Mouse (Mus musculus) midbrain, embryonic 15.5 days (tissue): Measurements from ENCODE around the gene C1qtnf7. TPM values are rescaled to one million over a fixed set of nuclear protein-coding genes. Genes with fewer than 3 reads are reported as not detected.

Experiments
- ATAC-seq: fragments of 200-750 bp; cut with Nextera tagmentation; replicated peaks from 2 replicates; pipeline ENCODE4 v1.8.0; 2017; ENCODE audit warnings: moderate TSS enrichment
- H3K27ac ChIP-seq: fragments of 300-500 bp; sonication (generic); 2 replicates; pipeline ENCODE4 v1.5.1; 2015; ENCODE audit warnings: mild to moderate bottlenecking, inconsistent platforms
- H3K27me3 ChIP-seq: fragments of 300-500 bp; sonication (generic); replicated peaks from 2 replicates; pipeline ENCODE4 v1.6.1; 2015; ENCODE audit warnings: inconsistent platforms
- H3K36me3 ChIP-seq: fragments of 300-500 bp; sonication (generic); replicated peaks from 2 replicates; pipeline ENCODE4 v1.6.1; 2015; ENCODE audit warnings: inconsistent platforms
- H3K4me1 ChIP-seq: fragments of 300-500 bp; sonication (generic); 2 replicates; pipeline ENCODE4 v1.6.1; 2015; ENCODE audit warnings: inconsistent platforms
- H3K4me2 ChIP-seq: fragments of 300-500 bp; sonication (generic); 2 replicates; pipeline ENCODE4 v1.6.1; 2015; ENCODE audit warnings: inconsistent platforms, mild to moderate bottlenecking, moderate library complexity
- H3K4me3 ChIP-seq: fragments of 300-500 bp; sonication (generic); 2 replicates; pipeline ENCODE4 v1.5.1; 2015; ENCODE audit warnings: mild to moderate bottlenecking, inconsistent platforms
- H3K9ac ChIP-seq: fragments of 300-500 bp; sonication (generic); 2 replicates; pipeline ENCODE4 v1.6.1; 2015; ENCODE audit warnings: mild to moderate bottlenecking, inconsistent platforms
- H3K9me3 ChIP-seq: fragments of 300-500 bp; sonication (generic); 2 replicates; pipeline ENCODE4 v1.6.1; 2016; ENCODE audit warnings: inconsistent platforms
- WGBS: fragments of 180-500 bp; shearing (Covaris S2); methylation state at CpG from one replicate; pipeline ENCODE4 v1.1.7; 2015; ENCODE audit warnings: mixed read lengths; 5-methylcytosine and 5-hydroxymethylcytosine counted together
- polyA plus RNA-seq: library from polyadenylated mRNA; unstranded; fragments of >200 nt; fragmentation: Nextera tagmentation; extraction: Ambion mirVana; gene quantifications from 2 replicates; pipeline ENCODE4 v1.2.1, GENCODE M21; 2015

C1qtnf7 gene
- polyA plus RNA-seq, 1 experiment from 2014 or later = 1.1 TPM

DNA sequence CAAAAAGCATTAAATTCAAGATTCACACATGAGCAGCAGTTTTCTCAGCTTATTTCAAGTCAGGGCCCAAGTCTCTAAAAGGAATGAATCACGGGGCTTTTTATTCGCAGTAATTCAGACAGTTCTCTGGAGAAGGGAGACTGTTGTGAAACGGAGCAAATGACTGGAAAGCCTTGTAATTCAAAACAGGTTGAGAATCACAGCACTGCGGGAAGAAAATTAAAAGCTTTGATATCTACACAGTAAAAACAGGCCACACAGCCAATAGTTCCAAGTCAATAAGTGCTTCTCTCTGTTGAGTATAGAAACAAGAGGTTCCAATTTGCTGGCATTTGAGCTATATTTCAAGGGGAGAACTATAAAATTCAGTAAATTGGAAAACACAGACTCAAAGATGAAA, 129.7 kb downstream of the C1qtnf7 start:
- no peaks in the 10 kb centered on the region for H3K9me3 ChIP-seq
- H3K27ac ChIP-seq = no peak overlapping the region
- no peak overlapping the region for H3K9ac ChIP-seq
- no peak for ATAC-seq
- no peaks in the 10 kb centered on the region for H3K27me3 ChIP-seq
- 52% methylated on average over 4 of the region's 4 CpGs for WGBS
- H3K4me2 ChIP-seq = no peak overlapping the region
- no peaks in the 10 kb centered on the region for H3K4me1 ChIP-seq
- H3K36me3 ChIP-seq = no peaks in the 10 kb centered on the region
- H3K4me3 ChIP-seq = no peak overlapping the region

DNA sequence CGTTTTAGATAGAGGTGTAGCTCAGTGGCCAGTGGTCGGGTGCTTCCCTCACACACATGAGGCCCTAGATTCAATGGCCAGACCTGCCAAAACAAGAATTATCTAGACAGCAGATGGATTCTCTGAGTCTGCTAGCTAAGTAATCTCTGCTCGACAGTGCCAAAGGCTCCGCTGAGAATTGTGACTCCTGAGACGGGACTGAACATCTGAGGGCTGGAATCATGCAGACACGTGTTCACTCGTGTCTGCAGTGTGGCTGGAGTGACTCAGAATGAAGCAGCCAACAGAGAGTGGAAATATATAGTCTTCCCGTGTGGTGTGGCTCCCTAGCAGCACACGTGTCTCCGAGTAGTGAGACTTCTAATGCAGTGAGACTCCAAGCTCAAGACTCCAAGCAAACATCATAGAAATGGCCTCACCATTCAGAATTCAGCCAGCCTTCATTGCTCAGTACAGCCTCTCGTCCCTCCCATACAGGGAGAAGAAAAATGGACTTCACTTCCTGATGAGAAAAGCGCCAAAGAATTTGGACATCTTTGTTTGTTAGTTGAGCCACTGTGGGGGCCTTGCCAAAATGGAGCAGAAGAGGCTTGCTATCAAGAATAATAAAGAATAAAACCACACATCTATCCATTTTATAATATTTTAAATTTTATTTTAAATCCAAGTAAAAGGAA, 131.9 kb downstream of the C1qtnf7 start:
- no peaks in the 10 kb centered on the region for H3K36me3 ChIP-seq
- no peak overlapping the region for H3K4me3 ChIP-seq
- H3K4me1 ChIP-seq = no peaks in the 10 kb centered on the region
- no peak overlapping the region for H3K9ac ChIP-seq
- H3K27ac ChIP-seq = no peak overlapping the region
- WGBS = 77% methylated on average over 12 of the region's 12 CpGs
- H3K27me3 ChIP-seq = no peaks in the 10 kb centered on the region
- ATAC-seq = no peak
- no peaks in the 10 kb centered on the region for H3K9me3 ChIP-seq
- no peak overlapping the region for H3K4me2 ChIP-seq

DNA sequence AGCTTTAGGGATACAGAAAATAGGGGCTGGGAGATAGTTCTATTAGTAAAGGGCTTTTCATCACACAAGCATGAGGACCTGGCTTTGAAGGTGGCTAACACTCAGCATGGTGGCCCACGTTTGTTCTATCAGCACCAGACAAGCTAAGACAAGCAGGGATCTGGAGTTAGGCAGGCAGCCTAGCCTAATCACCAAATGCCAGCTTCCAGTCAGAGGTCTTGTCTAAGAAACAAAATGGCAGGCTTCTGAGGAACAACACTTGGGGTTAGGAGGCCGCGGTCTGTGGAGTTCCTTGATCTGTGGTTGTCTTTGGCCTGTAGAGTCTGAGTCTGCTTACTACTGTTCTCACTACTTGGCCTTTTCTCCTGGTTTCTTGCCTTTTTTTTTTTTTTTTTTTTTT, 146.2 kb downstream of the C1qtnf7 start:
- ATAC-seq = peak; percentile 1; the same call in 1 of the 2 replicates
- Histone ChIP-seq H3K36me3 (no peaks in the 10 kb centered on the region), H3K9ac (no peak overlapping the region), H3K4me2 (peak overlapping the region; percentile 60), H3K27ac (peak overlapping the region; percentile 86), H3K4me3 (no peak overlapping the region), H3K9me3 (no peaks in the 10 kb centered on the region), H3K4me1 (peaks cover 32% of the 10 kb centered on the region), H3K27me3 (no peaks in the 10 kb centered on the region)
- WGBS = 90% methylated on average over 3 of the region's 3 CpGs

DNA sequence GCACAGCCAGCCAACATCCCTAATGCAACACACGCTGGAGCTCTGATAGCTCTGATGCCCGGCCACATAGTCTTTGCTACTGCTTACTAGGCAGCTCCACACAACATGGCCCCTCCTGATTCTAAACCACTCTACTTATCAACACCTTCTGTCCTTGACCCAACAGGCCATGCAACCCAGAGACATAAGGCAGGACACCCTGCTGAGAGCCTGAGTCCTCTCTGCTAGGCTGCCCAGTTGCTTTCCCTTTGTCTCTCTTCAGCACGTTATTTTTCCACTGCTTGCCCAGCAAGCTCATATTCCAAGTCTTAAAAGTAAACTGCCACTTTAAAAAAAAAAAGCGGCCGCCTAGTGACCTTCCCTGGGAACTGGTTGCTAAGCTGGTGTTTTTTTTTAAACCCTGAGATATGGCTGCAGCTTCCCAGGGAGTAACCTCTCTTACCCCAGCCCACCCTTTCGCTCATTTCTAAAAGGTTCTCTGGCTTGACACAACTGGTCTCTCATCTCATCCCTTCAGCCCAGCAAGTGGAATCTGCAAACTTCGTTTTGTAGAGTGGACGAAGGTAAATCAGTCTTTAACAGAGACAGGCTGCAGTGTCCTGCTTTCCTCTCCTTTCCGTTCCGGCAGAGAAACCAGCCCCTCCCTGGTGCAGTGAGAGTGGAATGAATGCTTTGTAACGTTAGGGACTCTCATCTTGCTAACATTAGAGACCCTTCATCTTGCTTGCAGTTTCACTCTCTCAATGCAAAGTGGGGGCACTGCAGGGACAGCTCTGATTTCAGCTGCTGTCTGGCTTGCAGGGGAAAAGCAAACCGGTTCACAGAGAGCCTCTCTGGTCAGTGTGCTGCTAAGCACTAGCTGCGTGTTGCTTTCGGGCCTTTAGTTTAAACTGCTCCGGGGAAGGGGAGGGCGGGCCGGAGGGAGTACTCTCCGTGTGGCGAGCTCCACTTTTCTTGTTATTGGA, 146.9 kb downstream of the C1qtnf7 start, which contains the start of gene Cc2d2a:
Gene Cc2d2a (plus strand): TSS at position 350 of the 965 bp plus-strand sequence.
- ATAC-seq = peak; percentile 88
- H3K27me3 ChIP-seq = no peaks in the 10 kb centered on the region

DNA sequence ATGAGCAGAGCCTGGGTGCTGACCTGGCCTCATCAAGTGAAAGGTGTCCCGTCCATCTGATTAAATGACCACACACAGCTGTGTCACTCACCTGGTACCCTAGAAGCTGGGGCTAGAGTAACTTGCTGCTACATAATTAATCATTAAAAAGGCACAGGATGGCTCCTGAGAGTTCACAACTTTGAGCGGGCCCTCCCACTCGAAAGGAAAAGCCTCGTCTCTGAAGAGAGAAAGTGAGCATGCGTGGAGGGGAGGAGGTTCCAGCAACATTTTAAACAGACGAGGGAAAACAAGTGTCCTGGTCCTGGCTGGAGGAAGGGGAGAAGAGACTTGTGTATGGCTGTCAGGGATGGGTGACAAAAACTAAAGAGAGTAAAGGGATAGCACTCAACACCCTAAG, 148.2 kb downstream of the C1qtnf7 start:
- H3K4me1 ChIP-seq = peaks cover 32% of the 10 kb centered on the region
- 58% methylated on average over 6 of the region's 6 CpGs for WGBS
- H3K36me3 ChIP-seq = no peaks in the 10 kb centered on the region
- H3K27me3 ChIP-seq = no peaks in the 10 kb centered on the region
- no peaks in the 10 kb centered on the region for H3K9me3 ChIP-seq
- no peak overlapping the region for H3K9ac ChIP-seq
- 0 out of 2 replicates have a peak overlapping the region, but pooled peaks have one; percentile 15 for H3K4me3 ChIP-seq
- ATAC-seq = 0 out of 2 replicates have a peak, but pooled peaks have one; percentile 7
- no peak overlapping the region for H3K27ac ChIP-seq
- H3K4me2 ChIP-seq = peak overlapping the region; percentile 60

More for the DNA sequence above, 146.9 kb downstream of the C1qtnf7 start, which contains the start of gene Cc2d2a:
- WGBS = 4% methylated on average over 19 of the region's 19 CpGs
- Histone ChIP-seq H3K27ac (peak within 1 kb of the TSS; percentile 86), H3K9me3 (no peaks in the 10 kb centered on the region), H3K4me3 (peak within 1 kb of the TSS; percentile 41), H3K36me3 (no peaks in the 10 kb centered on the region), H3K4me2 (peak within 1 kb of the TSS; percentile 60), H3K9ac (peak within 1 kb of the TSS; percentile 56), H3K4me1 (peaks cover 32% of the 10 kb centered on the region)

DNA sequence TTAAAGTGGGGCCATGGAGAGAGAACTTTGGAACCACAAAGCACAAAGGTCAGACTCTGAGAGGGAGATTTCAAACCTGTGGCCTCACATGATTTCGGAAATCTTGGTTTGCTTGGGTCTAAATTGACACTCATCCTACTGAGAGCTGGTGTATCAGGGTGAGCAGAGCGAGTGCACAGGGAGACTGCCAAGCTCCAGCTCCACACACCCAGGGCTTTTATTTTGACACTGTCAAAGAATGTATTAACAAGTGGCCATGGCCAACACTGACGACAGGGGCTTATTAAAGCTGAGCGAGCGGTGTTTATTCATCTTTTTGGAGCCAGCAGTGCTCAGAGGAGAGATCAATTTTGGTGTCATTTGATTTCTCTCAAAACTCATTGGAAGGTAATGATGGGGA, 149.8 kb downstream of the C1qtnf7 start:
- no peaks in the 10 kb centered on the region for H3K9me3 ChIP-seq
- peak overlapping the region; percentile 41 for H3K4me2 ChIP-seq
- peaks cover 32% of the 10 kb centered on the region for H3K4me1 ChIP-seq
- no peak overlapping the region for H3K9ac ChIP-seq
- no peak for ATAC-seq
- H3K27ac ChIP-seq = no peak overlapping the region
- 13% methylated on average over 5 of the region's 5 CpGs for whole genome bisulfite sequencing
- H3K36me3 ChIP-seq = no peaks in the 10 kb centered on the region
- H3K27me3 ChIP-seq = no peaks in the 10 kb centered on the region
- peak overlapping the region; percentile 20; the same call in 1 of the 2 replicates for H3K4me3 ChIP-seq

Other genes with a start within 250 kb of the C1qtnf7 start
- gene Cc2d2a, start 146.8 kb downstream of the C1qtnf7 start, polyA plus RNA-seq = 7.6 and 8.5 TPM in 2 replicates